Mouse (Mus musculus): ENCODE data around the gene Mrap2. TPM values are rescaled to one million over a fixed set of nuclear protein-coding genes. Genes with fewer than 3 reads are reported as not detected.

The Mrap2 gene
- total and polyA plus RNA-seq, 3 experiments: 0.15 TPM; not detected in 2

GRCm38 (mm10) chr9:87168051-87168450 lies 23.9 kb downstream of the Mrap2 start:
- H3K9ac ChIP-seq (ENCODE audit: control insufficient read depth, low read depth, low read length, poor library complexity, severe bottlenecking): no peak overlapping the region
- no peak for DNase-seq (ENCODE audit: low read depth, low spot score)
- H3K27me3 ChIP-seq (ENCODE audit: control insufficient read depth in 1 of 2, insufficient read depth in 2 of 2, low read length in 2 of 2): no peaks in the 10 kb centered on the region
- H3K36me3 ChIP-seq (ENCODE audit: control insufficient read depth in 1 of 2, insufficient read depth in 2 of 2, low read length in 2 of 2): no peaks in the 10 kb centered on the region
- no peak overlapping the region for H3K4me3 ChIP-seq (ENCODE audit: control insufficient read depth in 1 of 2, insufficient read depth in 1 of 2, low read depth in 2 of 2, low read length in 2 of 2)
- H3K27ac ChIP-seq (ENCODE audit: control insufficient read depth, low read depth, low read length): no peak overlapping the region
- TF ChIP-seq NELFE (IDR thresholded peaks at IDR 0.05; ENCODE audit: low read depth, low read length): no peak
- TF ChIP-seq CHD1 (IDR thresholded peaks at IDR 0.05; ENCODE audit: low read depth, low read length): no peak
- TF ChIP-seq RCOR1 (IDR thresholded peaks at IDR 0.05; ENCODE audit: low read depth, low read length): no peak
- TF ChIP-seq SIN3A (IDR thresholded peaks at IDR 0.05; ENCODE audit: low read length): no peak
- TF ChIP-seq BHLHE40 (IDR thresholded peaks at IDR 0.05; ENCODE audit: borderline replicate concordance, low read depth, low read length): no peak
- TF ChIP-seq POLR2AphosphoS2 (IDR thresholded peaks at IDR 0.05; ENCODE audit: low read length): no peak
- no peak for TF ChIP-seq GABPA (IDR thresholded peaks at IDR 0.05; ENCODE audit: low read depth, low read length)
- TF ChIP-seq MAX (IDR thresholded peaks at IDR 0.05; ENCODE audit: low read length): no peak
- TF ChIP-seq RAD21 (IDR thresholded peaks at IDR 0.05; ENCODE audit: low read depth, low read length): no peak
- TF ChIP-seq ZC3H11A (IDR thresholded peaks at IDR 0.05; ENCODE audit: low read depth, low read length): no peak
- TF ChIP-seq TBP (IDR thresholded peaks at IDR 0.05; ENCODE audit: low read depth, low read length): no peak
- no peak for TF ChIP-seq E2F4 (IDR thresholded peaks at IDR 0.05; ENCODE audit: borderline replicate concordance, low read depth, low read length)
- TF ChIP-seq UBTF (IDR thresholded peaks at IDR 0.05; ENCODE audit: borderline replicate concordance, insufficient read depth, low read depth, low read length): no peak
- TF ChIP-seq TAL1 (IDR thresholded peaks at IDR 0.05; ENCODE audit: low read length): no peak
- no peak for TF ChIP-seq MYC (IDR thresholded peaks at IDR 0.05; ENCODE audit: low read depth, low read length)
- TF ChIP-seq MEF2A (IDR thresholded peaks at IDR 0.05; ENCODE audit: extremely low read depth, insufficient replicate concordance, low read depth, low read length, poor library complexity, severe bottlenecking): no peak
- no peak for TF ChIP-seq EP300 (IDR thresholded peaks at IDR 0.05; ENCODE audit: low read depth in 1 of 2, low read length in 2 of 2)
- TF ChIP-seq POLR2A (IDR thresholded peaks at IDR 0.05; ENCODE audit: control insufficient read depth in 1 of 2, insufficient read depth in 1 of 2, low read depth in 1 of 2, low read length in 2 of 2, poor library complexity in 1 of 2): no peak
- no peaks in the 10 kb centered on the region for H3K9me3 ChIP-seq (replicated peaks; ENCODE audit: insufficient read depth, low read length)
- H3K4me1 ChIP-seq (ENCODE audit: control insufficient read depth in 1 of 2, insufficient read depth in 2 of 2, low read length in 2 of 2): no peaks in the 10 kb centered on the region
- no peaks in the 10 kb centered on the region for H3K79me2 ChIP-seq (ENCODE audit: control insufficient read depth, insufficient read depth, low read length, poor library complexity)

GRCm38 (mm10) chr9:87169144-87169543 lies 25.0 kb downstream of the Mrap2 start:
- no peak overlapping the region for H3K4me3 ChIP-seq (ENCODE audit: control insufficient read depth in 1 of 2, insufficient read depth in 1 of 2, low read depth in 2 of 2, low read length in 2 of 2)
- no peak overlapping the region for H3K27ac ChIP-seq (ENCODE audit: control insufficient read depth, low read depth, low read length)
- no peaks in the 10 kb centered on the region for H3K27me3 ChIP-seq (ENCODE audit: control insufficient read depth in 1 of 2, insufficient read depth in 2 of 2, low read length in 2 of 2)
- no peaks in the 10 kb centered on the region for H3K79me2 ChIP-seq (ENCODE audit: control insufficient read depth, insufficient read depth, low read length, poor library complexity)
- no peak for DNase-seq (ENCODE audit: low read depth, low spot score)
- TF ChIP-seq GABPA (IDR thresholded peaks at IDR 0.05; ENCODE audit: low read depth, low read length) (no peak), POLR2AphosphoS5 (IDR thresholded peaks at IDR 0.05; ENCODE audit: borderline replicate concordance, low read depth, low read length) (no peak), ELF1 (IDR thresholded peaks at IDR 0.05; ENCODE audit: low read depth, low read length) (no peak), TCF12 (IDR thresholded peaks at IDR 0.05; ENCODE audit: low read depth, low read length) (no peak), NRF1 (IDR thresholded peaks at IDR 0.05; ENCODE audit: insufficient read depth, low read depth, low read length, poor library complexity, severe bottlenecking) (no peak), SMC3 (IDR thresholded peaks at IDR 0.05; ENCODE audit: low read depth, low read length) (no peak), POLR2A (IDR thresholded peaks at IDR 0.05; ENCODE audit: control insufficient read depth in 1 of 2, insufficient read depth in 1 of 2, low read depth in 1 of 2, low read length in 2 of 2, poor library complexity in 1 of 2) (no peak), TBP (IDR thresholded peaks at IDR 0.05; ENCODE audit: low read depth, low read length) (no peak), GATA1 (IDR thresholded peaks at IDR 0.05; ENCODE audit: low read depth, low read length) (no peak), MEF2A (IDR thresholded peaks at IDR 0.05; ENCODE audit: extremely low read depth, insufficient replicate concordance, low read depth, low read length, poor library complexity, severe bottlenecking) (no peak), SIN3A (IDR thresholded peaks at IDR 0.05; ENCODE audit: low read length) (no peak), ZC3H11A (IDR thresholded peaks at IDR 0.05; ENCODE audit: low read depth, low read length) (no peak)
- no peaks in the 10 kb centered on the region for H3K4me1 ChIP-seq (ENCODE audit: control insufficient read depth in 1 of 2, insufficient read depth in 2 of 2, low read length in 2 of 2)
- no peaks in the 10 kb centered on the region for H3K36me3 ChIP-seq (ENCODE audit: control insufficient read depth in 1 of 2, insufficient read depth in 2 of 2, low read length in 2 of 2)
- H3K9me3 ChIP-seq (replicated peaks; ENCODE audit: insufficient read depth, low read length): no peaks in the 10 kb centered on the region
- no peak overlapping the region for H3K9ac ChIP-seq (ENCODE audit: control insufficient read depth, low read depth, low read length, poor library complexity, severe bottlenecking)
